Mouse (Mus musculus): Measurements from ENCODE around the gene Ckmt2. TPM values are rescaled to one million over a fixed set of nuclear protein-coding genes. Genes with fewer than 3 reads are reported as not detected.
A peak's percentile ranks its signal among the peaks of the same experiment; 100 is the strongest.

Gene Ckmt2
- polyA plus RNA-seq, 1 experiment from 2014 or later, result not detected

GRCm38 (mm10) chr13:91824845-91825550 lies 51.7 kb downstream of the Ckmt2 start:
- DNase-seq (peak; percentile 72), ATAC-seq (ENCODE audit: insufficient read depth) (no peak)
- Histone ChIP-seq H3K4me2 (no peak overlapping the region), H3K9ac (no peak overlapping the region), H3K9me3 (ENCODE audit: low read depth, low read length) (no peaks in the 10 kb centered on the region), H3K4me3 (ENCODE audit: low read depth, low read length) (no peak overlapping the region), H3K36me3 (ENCODE audit: insufficient read depth) (no peaks in the 10 kb centered on the region), H3K27me3 (ENCODE audit: insufficient read depth, low read length) (no peaks in the 10 kb centered on the region), H3K27ac (ENCODE audit: low read depth) (no peak overlapping the region), H3K4me1 (ENCODE audit: insufficient read depth) (no peaks in the 10 kb centered on the region)
- TF ChIP-seq CTCF (IDR thresholded peaks at IDR 0.05; ENCODE audit: low read depth), result no peak
- WGBS, result 42% methylated on average over 4 of the region's 4 CpGs

GRCm38 (mm10) chr13:91823735-91824134 lies 53.0 kb downstream of the Ckmt2 start:
- no peaks in the 10 kb centered on the region for H3K4me1 ChIP-seq (ENCODE audit: insufficient read depth)
- H3K36me3 ChIP-seq (ENCODE audit: insufficient read depth), result no peaks in the 10 kb centered on the region
- DNase-seq, result no peak
- no peak for TF ChIP-seq CTCF (IDR thresholded peaks at IDR 0.05; ENCODE audit: low read depth)
- H3K4me2 ChIP-seq, result no peak overlapping the region
- ATAC-seq (ENCODE audit: insufficient read depth), result no peak
- WGBS, result 67% methylated on average over 6 of the region's 6 CpGs
- no peak overlapping the region for H3K4me3 ChIP-seq (ENCODE audit: low read depth, low read length)
- H3K27ac ChIP-seq (ENCODE audit: low read depth), result no peak overlapping the region
- H3K27me3 ChIP-seq (ENCODE audit: insufficient read depth, low read length), result no peaks in the 10 kb centered on the region
- H3K9me3 ChIP-seq (ENCODE audit: low read depth, low read length), result no peaks in the 10 kb centered on the region
- H3K9ac ChIP-seq, result no peak overlapping the region

DNA sequence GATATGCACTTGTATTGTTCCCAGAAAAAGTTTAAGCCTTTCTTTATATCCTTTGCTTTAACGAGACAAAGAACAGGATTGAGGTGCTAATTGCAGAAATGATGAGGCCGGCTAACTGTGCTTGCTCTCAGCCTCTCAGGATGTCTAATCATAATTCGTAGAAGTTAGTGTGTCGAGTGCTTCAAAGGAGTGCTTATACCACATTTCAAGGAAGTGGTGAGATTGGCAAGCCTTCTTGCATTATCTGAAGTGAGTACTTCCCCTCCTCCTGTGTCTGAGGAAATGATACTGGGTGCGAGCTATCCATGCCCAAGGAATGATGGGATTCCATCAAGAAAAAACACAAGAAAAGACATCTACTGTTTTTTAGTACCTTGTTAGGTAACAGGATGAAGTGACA lies 62.0 kb downstream of the Ckmt2 start:
- Histone ChIP-seq H3K27ac (ENCODE audit: low read depth) (no peak overlapping the region), H3K27me3 (ENCODE audit: insufficient read depth, low read length) (no peaks in the 10 kb centered on the region), H3K4me3 (ENCODE audit: low read depth, low read length) (no peak overlapping the region), H3K9ac (no peak overlapping the region), H3K4me2 (no peak overlapping the region), H3K9me3 (ENCODE audit: low read depth, low read length) (0 out of 2 replicates have a peak, but pooled peaks cover 6% of the 10 kb centered on the region), H3K4me1 (ENCODE audit: insufficient read depth) (no peaks in the 10 kb centered on the region), H3K36me3 (ENCODE audit: insufficient read depth) (no peaks in the 10 kb centered on the region)
- TF ChIP-seq CTCF (IDR thresholded peaks at IDR 0.05; ENCODE audit: low read depth), result no peak
- no peak for ATAC-seq (ENCODE audit: insufficient read depth)
- WGBS, result 91% methylated on average over 5 of the region's 5 CpGs
- no peak for DNase-seq

DNA sequence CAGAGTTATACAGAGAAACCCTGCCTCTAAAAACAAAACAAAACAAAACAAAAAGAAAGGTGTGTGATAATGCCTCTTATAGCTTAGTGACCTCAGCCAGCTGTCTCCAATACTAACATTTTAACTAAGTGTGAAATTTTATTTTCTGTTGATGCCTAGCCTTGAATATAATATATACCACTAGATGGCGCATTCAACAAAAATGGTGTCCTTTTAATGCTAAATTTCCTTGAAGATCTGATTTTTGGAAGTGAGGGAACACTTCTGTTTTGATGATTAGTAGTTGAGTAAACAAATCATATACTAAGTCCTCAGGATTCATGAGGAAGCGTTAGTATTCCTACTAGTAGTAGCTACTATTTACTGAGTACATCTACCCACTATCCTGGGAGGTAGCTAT lies 67.2 kb downstream of the Ckmt2 start:
- Histone ChIP-seq H3K36me3 (ENCODE audit: insufficient read depth) (peaks cover 13% of the 10 kb centered on the region), H3K9me3 (ENCODE audit: low read depth, low read length) (0 out of 2 replicates have a peak, but pooled peaks cover 6% of the 10 kb centered on the region), H3K4me1 (ENCODE audit: insufficient read depth) (no peaks in the 10 kb centered on the region; the same call in 1 of the 2 replicates), H3K9ac (no peak overlapping the region), H3K4me3 (ENCODE audit: low read depth, low read length) (no peak overlapping the region), H3K27me3 (ENCODE audit: insufficient read depth, low read length) (no peaks in the 10 kb centered on the region), H3K4me2 (no peak overlapping the region), H3K27ac (ENCODE audit: low read depth) (no peak overlapping the region)
- DNase-seq (peak; percentile 78), ATAC-seq (ENCODE audit: insufficient read depth) (no peak)
- TF ChIP-seq CTCF (IDR thresholded peaks at IDR 0.05; ENCODE audit: low read depth), result peak; percentile 58
- WGBS, result 33% methylated on average over 2 of the region's 2 CpGs

GRCm38 (mm10) chr13:91807874-91808575 lies 68.7 kb downstream of the Ckmt2 start:
- WGBS, result 14% methylated on average over 20 of the region's 20 CpGs

DNA sequence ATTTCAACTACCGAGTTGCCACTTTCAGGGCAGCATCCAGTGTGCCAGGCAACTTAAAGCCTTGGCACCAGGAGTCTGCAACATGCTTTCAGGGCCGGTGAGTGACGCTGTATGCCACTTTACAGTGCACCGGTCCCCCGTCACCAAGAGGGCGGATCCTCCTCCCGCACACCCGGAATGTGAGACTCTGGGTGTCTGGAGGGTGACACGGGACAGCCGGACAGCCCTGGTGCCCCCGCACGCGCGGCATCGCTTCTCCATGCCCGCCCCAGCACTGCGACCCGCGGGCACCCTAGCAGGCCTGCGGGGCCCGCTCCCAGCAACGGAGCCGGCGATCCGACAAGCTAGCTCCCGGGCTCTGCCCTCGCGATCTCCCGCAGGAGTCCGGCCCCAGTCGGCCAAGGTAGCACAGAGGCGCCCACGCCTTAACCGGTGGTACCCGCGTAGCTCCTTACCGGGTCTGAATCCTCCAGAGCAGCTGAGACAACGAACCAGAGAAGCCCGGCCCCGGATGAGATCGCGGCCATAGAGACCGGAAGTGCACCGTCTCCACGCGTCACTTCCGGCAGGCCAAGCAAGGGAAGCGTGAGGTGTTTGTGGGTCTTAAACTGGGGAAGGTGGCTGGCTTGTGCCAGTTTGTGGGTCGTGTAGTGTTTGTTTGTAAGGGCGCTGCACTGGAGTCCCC lies 69.4 kb downstream of the Ckmt2 start, which contains the start of gene Zcchc9:
TSS of gene Zcchc9 (minus strand) at position 551 of the 685 bp plus-strand sequence.
- Histone ChIP-seq H3K4me1 (ENCODE audit: insufficient read depth) (no peaks in the 10 kb centered on the region; the same call in 1 of the 2 replicates), H3K36me3 (ENCODE audit: insufficient read depth) (peaks cover 17% of the 10 kb centered on the region), H3K4me2 (peak within 1 kb of the TSS; percentile 75), H3K27me3 (ENCODE audit: insufficient read depth, low read length) (no peaks in the 10 kb centered on the region), H3K9me3 (ENCODE audit: low read depth, low read length) (no peaks in the 10 kb centered on the region), H3K4me3 (ENCODE audit: low read depth, low read length) (peak within 1 kb of the TSS; percentile 90), H3K27ac (ENCODE audit: low read depth) (peak within 1 kb of the TSS; percentile 95), H3K9ac (peak within 1 kb of the TSS; percentile 95)
- TF ChIP-seq CTCF (IDR thresholded peaks at IDR 0.05; ENCODE audit: low read depth), result peak; percentile 33
- WGBS, result under 1% methylated on average over 50 of the region's 50 CpGs
- ATAC-seq (ENCODE audit: insufficient read depth) (peak; percentile 99), DNase-seq (peak; percentile 95)

More at GRCm38 (mm10) chr13:91807874-91808575, 68.7 kb downstream of the Ckmt2 start:
- ATAC-seq (ENCODE audit: insufficient read depth), result peak; percentile 18; the same call in 1 of the 2 replicates
- Histone ChIP-seq H3K9ac (peak overlapping the region; percentile 95), H3K4me3 (ENCODE audit: low read depth, low read length) (peak overlapping the region; percentile 90), H3K27ac (ENCODE audit: low read depth) (peak overlapping the region; percentile 95), H3K27me3 (ENCODE audit: insufficient read depth, low read length) (no peaks in the 10 kb centered on the region), H3K9me3 (ENCODE audit: low read depth, low read length) (no peaks in the 10 kb centered on the region), H3K4me1 (ENCODE audit: insufficient read depth) (no peaks in the 10 kb centered on the region; the same call in 1 of the 2 replicates), H3K4me2 (peak overlapping the region; percentile 75), H3K36me3 (ENCODE audit: insufficient read depth) (peaks cover 17% of the 10 kb centered on the region)
- peak; percentile 50 for DNase-seq
- TF ChIP-seq CTCF (IDR thresholded peaks at IDR 0.05; ENCODE audit: low read depth), result no peak

Other genes starting within 250 kb of the Ckmt2 start
- gene Acot12, start 135.4 kb downstream of the Ckmt2 start, polyA plus RNA-seq (2014; fragmentation: Nextera tagmentation; extraction: Ambion mirVana), result not detected in 2 replicates
- 31.2 and 34.0 TPM in 2 replicates for gene Zcchc9, start 69.2 kb downstream of the Ckmt2 start, polyA plus RNA-seq (2014; fragmentation: Nextera tagmentation; extraction: Ambion mirVana)

Measured in lung, embryonic 14.5 days (tissue).